Mouse (Mus musculus): ENCODE measurements around the gene Coq5.

- TF ChIP-seq TAL1 (conservative IDR thresholded peaks at IDR 0.05; ENCODE audit: low read depth, low read length) (no peak), CTCF (IDR thresholded peaks at IDR 0.05; ENCODE audit: low read depth, low read length) (no peak), GATA1 (IDR thresholded peaks at IDR 0.05; ENCODE audit: borderline replicate concordance, low read length) (no peak)
Measured at GRCm38 (mm10) chr5:115267469-115268045, 11.9 kb upstream of the Coq5 start.
